Mouse (Mus musculus) heart, embryonic 16.5 days (tissue): ENCODE results near the gene Slc35e1. TPM values are rescaled to one million over a fixed set of nuclear protein-coding genes. Genes with fewer than 3 reads are reported as not detected.

Experiments used
- ATAC-seq: fragments of 200-750 bp; cut with Nextera tagmentation; replicated peaks from 2 replicates; pipeline ENCODE4 v1.8.0; 2017; ENCODE audit warnings: moderate number of reproducible peaks; ENCODE audit not compliant: insufficient read depth, low FRiP score; ENCODE audit errors: extremely low read depth
- H3K27ac ChIP-seq: fragments of 300-500 bp; sonication (generic); 2 replicates; pipeline ENCODE4 v1.5.1; 2014; ENCODE audit warnings: mild to moderate bottlenecking, low read length, control low read depth, moderate library complexity
- H3K27me3 ChIP-seq: fragments of 300-500 bp; sonication (generic); 2 replicates; pipeline ENCODE4 v1.6.1; 2014; ENCODE audit warnings: low read length, mixed read lengths; ENCODE audit not compliant: control insufficient read depth, insufficient read depth
- H3K36me3 ChIP-seq: fragments of 300-500 bp; sonication (generic); 2 replicates; pipeline ENCODE4 v1.6.1; 2014; ENCODE audit not compliant: control insufficient read depth, insufficient read depth
- H3K4me1 ChIP-seq: fragments of 300-500 bp; sonication (generic); 2 replicates; pipeline ENCODE4 v1.6.1; 2014; ENCODE audit warnings: low read length, mixed read lengths; ENCODE audit not compliant: control insufficient read depth, insufficient read depth
- H3K4me2 ChIP-seq: fragments of 300-500 bp; sonication (generic); 2 replicates; pipeline ENCODE4 v1.6.1; 2014; ENCODE audit warnings: low read depth, mild to moderate bottlenecking, control low read depth, low read length
- H3K4me3 ChIP-seq: fragments of 300-500 bp; sonication (generic); 2 replicates; pipeline ENCODE4 v1.5.1; 2014; ENCODE audit warnings: mild to moderate bottlenecking, control low read depth, low read length
- H3K9ac ChIP-seq: fragments of 300-500 bp; sonication (generic); 2 replicates; pipeline ENCODE4 v1.6.1; 2014; ENCODE audit warnings: low read length, control low read depth
- H3K9me3 ChIP-seq: fragments of 300-500 bp; sonication (generic); replicated peaks from 2 replicates; pipeline ENCODE4 v1.6.1; 2016; ENCODE audit warnings: low read length; ENCODE audit not compliant: control insufficient read depth
- WGBS: fragments of 180-500 bp; shearing (Covaris S2); extraction: QIAGEN DNeasy Blood & Tissue Kit; methylation state at CpG from one replicate; pipeline ENCODE4 v1.1.7; 2014; 5-methylcytosine and 5-hydroxymethylcytosine counted together
- microRNA-seq: library from miRNA; unstranded; fragments of <30 nt; microRNA quantifications from one replicate; pipeline ENCODE4, GENCODE M21; 2017
- polyA plus RNA-seq: library from polyadenylated mRNA; unstranded; fragments of >200 nt; fragmentation: Nextera tagmentation; extraction: Ambion mirVana; gene quantifications from 2 replicates; pipeline ENCODE4 v1.2.1, GENCODE M21; 2015

The Slc35e1 gene
- polyA plus RNA-seq, 1 experiment from 2014 or later, result 7.8 TPM

DNA sequence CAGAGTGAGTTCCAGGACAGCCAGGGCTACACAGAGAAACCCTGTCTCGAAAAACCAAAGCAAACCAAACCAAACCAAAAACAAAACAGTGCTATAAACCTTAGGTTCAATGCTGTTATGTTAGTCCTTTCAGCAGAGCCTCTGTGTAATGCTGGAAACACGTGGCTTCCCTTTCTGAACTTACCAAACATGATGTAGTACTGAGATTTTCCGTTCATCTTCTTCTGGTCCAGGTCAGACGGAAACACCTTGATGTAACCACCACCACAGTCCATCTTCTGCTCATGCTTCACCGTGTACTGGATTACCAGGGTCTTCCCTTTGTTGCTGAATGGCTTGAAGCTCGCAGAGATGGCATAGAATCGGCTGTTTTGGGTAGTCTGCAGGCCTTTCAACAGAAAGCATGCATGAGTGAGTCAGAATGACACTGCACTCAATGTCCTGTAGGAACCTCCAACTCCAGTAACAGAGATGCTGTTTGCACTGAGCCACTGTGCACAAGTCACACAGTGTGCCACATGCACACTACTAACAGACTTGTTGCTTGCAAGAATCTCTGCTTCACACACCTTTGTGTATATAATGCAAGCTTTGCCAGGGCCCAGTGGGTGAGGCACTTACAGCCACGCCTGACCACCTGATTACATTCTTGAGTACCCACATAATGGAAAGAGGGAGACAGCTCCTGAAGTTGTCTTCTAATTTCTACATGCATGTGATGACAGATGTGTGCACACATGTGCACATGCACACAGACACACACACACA is 54.0 kb downstream of the Slc35e1 start:
- no peak overlapping the region for H3K4me3 ChIP-seq
- peaks cover 6% of the 10 kb centered on the region for H3K4me1 ChIP-seq
- 71% methylated on average over 8 of the region's 8 CpGs for WGBS
- H3K27me3 ChIP-seq, result no peaks in the 10 kb centered on the region
- H3K9ac ChIP-seq, result no peak overlapping the region
- no peaks in the 10 kb centered on the region for H3K36me3 ChIP-seq
- H3K27ac ChIP-seq, result no peak overlapping the region
- no peak for ATAC-seq
- no peaks in the 10 kb centered on the region for H3K9me3 ChIP-seq
- no peak overlapping the region for H3K4me2 ChIP-seq

DNA sequence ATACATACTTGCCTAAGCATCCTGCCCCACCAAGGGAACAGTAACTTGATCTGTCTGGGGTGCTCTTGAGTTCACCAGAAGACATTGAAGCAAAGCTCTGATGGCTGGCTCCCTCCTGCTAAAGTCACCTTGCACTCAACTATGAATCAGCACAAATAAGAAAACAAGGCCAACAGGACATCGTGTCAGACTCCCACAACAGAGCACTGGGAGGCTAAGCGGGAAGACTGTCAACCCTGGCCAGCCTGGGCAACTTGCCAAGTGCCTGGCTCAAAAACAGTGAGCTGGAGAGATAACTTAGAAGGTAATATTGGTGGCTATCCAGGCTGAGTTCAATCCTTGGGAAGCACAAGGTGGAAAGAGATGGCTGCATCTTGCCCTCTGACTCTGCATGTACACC is 57.5 kb downstream of the Slc35e1 start:
- Histone ChIP-seq H3K4me1 (peaks cover 6% of the 10 kb centered on the region), H3K4me3 (no peak overlapping the region), H3K27me3 (no peaks in the 10 kb centered on the region), H3K4me2 (no peak overlapping the region), H3K36me3 (no peaks in the 10 kb centered on the region), H3K9me3 (no peaks in the 10 kb centered on the region), H3K9ac (no peak overlapping the region), H3K27ac (peak overlapping the region; percentile 72)
- ATAC-seq, result peak; percentile 85
- WGBS, result 2% methylated on average over 2 of the region's 2 CpGs

Small RNAs within 50 kb of the gene (microRNA-seq; reads per million reads assigned to microRNA genes)
- gene Gm28019 (not detected), gene Mir7068 (2.0 reads per million, percentile 4 among the genes with 10 or more reads in this experiment)

Other genes with a start within 250 kb of the Slc35e1 start
- gene Gm10282, start 187.4 kb downstream of the Slc35e1 start, polyA plus RNA-seq, result 15.0 and 30.4 TPM in 2 replicates
- gene Klf2, start 173.6 kb downstream of the Slc35e1 start, polyA plus RNA-seq, result 14.8 and 15.3 TPM in 2 replicates
- gene Eps15l1, start 71.2 kb downstream of the Slc35e1 start, polyA plus RNA-seq, result 38.8 and 40.2 TPM in 2 replicates
- gene Calr3, start 48.7 kb downstream of the Slc35e1 start, polyA plus RNA-seq, result 1.4 and 1.5 TPM in 2 replicates
- gene 1700030K09Rik, start 48.7 kb downstream of the Slc35e1 start, polyA plus RNA-seq, result 9.8 and 10.3 TPM in 2 replicates
- 36.8 and 45.6 TPM in 2 replicates for gene Cherp, start 17.4 kb downstream of the Slc35e1 start, polyA plus RNA-seq
- 11.5 and 12.7 TPM in 2 replicates for gene Med26, start 55.7 kb upstream of the Slc35e1 start, polyA plus RNA-seq
- 97.1 and 108 TPM in 2 replicates for gene Smim7, start 78.5 kb upstream of the Slc35e1 start, polyA plus RNA-seq
- gene Tmem38a, start 79.4 kb upstream of the Slc35e1 start, polyA plus RNA-seq, result 117 and 125 TPM in 2 replicates
- 0.38 and 0.40 TPM in 2 replicates for gene Nwd1, start 154.1 kb upstream of the Slc35e1 start, polyA plus RNA-seq
- gene Sin3b, start 230.7 kb upstream of the Slc35e1 start, polyA plus RNA-seq, result 160 and 166 TPM in 2 replicates